Mouse (Mus musculus) hindbrain, embryonic 16.5 days (tissue): ENCODE measurements around the gene Cytip. TPM values are rescaled to one million over a fixed set of nuclear protein-coding genes. Genes with fewer than 3 reads are reported as not detected.

Source experiments
- ATAC-seq: fragments of 200-750 bp; cut with Nextera tagmentation; 2 replicates; pipeline ENCODE4 v1.8.0; 2017; ENCODE audit warnings: moderate TSS enrichment, moderate library complexity
- H3K27ac ChIP-seq: fragments of 300-500 bp; sonication (generic); 2 replicates; pipeline ENCODE4 v1.5.1; 2014; ENCODE audit warnings: low read depth, mild to moderate bottlenecking, control low read depth, low read length, moderate library complexity
- H3K27me3 ChIP-seq: fragments of 300-500 bp; sonication (generic); replicated peaks from 2 replicates; pipeline ENCODE4 v1.6.1; 2014; ENCODE audit warnings: low read length; ENCODE audit not compliant: control insufficient read depth, insufficient read depth
- H3K36me3 ChIP-seq: fragments of 300-500 bp; sonication (generic); 2 replicates; pipeline ENCODE4 v1.6.1; 2014; ENCODE audit warnings: mild to moderate bottlenecking, low read length, moderate library complexity, mixed read lengths; ENCODE audit not compliant: control insufficient read depth, insufficient read depth
- H3K4me1 ChIP-seq: fragments of 300-500 bp; sonication (generic); 2 replicates; pipeline ENCODE4 v1.6.1; 2014; ENCODE audit warnings: low read depth, low read length; ENCODE audit not compliant: control insufficient read depth, insufficient read depth
- H3K4me2 ChIP-seq: fragments of 300-500 bp; sonication (generic); 2 replicates; pipeline ENCODE4 v1.6.1; 2014; ENCODE audit warnings: mild to moderate bottlenecking, low read length, control low read depth, moderate library complexity
- H3K4me3 ChIP-seq: fragments of 300-500 bp; sonication (generic); 2 replicates; pipeline ENCODE4 v1.5.1; 2014; ENCODE audit warnings: mild to moderate bottlenecking, low read length, control low read depth, moderate library complexity
- H3K9ac ChIP-seq: fragments of 300-500 bp; sonication (generic); 2 replicates; pipeline ENCODE4 v1.6.1; 2014; ENCODE audit warnings: low read depth, mild to moderate bottlenecking, control low read depth, low read length, moderate library complexity
- H3K9me3 ChIP-seq: fragments of 300-500 bp; sonication (generic); 2 replicates; pipeline ENCODE4 v1.6.1; 2014; ENCODE audit warnings: mild to moderate bottlenecking, low read length, moderate library complexity; ENCODE audit not compliant: control insufficient read depth
- WGBS: fragments of 180-500 bp; shearing (Covaris S2); extraction: QIAGEN DNeasy Blood & Tissue Kit; methylation state at CpG from one replicate; pipeline ENCODE4 v1.1.7; 2014; 5-methylcytosine and 5-hydroxymethylcytosine counted together
- polyA plus RNA-seq: library from polyadenylated mRNA; unstranded; fragments of >200 nt; fragmentation: Nextera tagmentation; extraction: Ambion mirVana; gene quantifications from 2 replicates; pipeline ENCODE4 v1.2.1, GENCODE M21; 2015

Cytip gene
- polyA plus RNA-seq, 1 experiment from 2014 or later = 0.11 TPM

DNA sequence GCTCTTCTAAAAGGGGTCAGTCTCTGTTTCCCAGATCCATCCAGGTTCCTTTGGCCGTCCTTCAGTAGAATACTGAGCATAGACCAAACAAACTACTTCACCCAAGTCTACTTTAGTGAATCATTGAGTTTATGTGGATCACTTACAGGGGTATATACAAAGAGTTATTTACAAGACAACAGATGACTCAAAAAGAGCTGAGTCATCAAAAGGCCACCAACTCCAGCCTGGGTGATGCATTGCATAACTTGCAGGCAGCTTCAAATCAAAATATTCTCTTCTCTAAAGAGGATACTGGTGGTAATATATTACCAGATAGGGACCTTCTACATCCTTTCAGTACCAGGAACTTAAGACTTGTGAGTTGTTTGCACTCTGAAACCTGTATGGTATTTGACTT is 108.9 kb downstream of the Cytip start:
- 89% methylated on average over 1 of the region's 1 CpGs for WGBS
- no peaks in the 10 kb centered on the region for H3K9me3 ChIP-seq
- no peak overlapping the region for H3K4me3 ChIP-seq
- no peak for ATAC-seq
- no peak overlapping the region for H3K9ac ChIP-seq
- H3K4me2 ChIP-seq = no peak overlapping the region
- no peaks in the 10 kb centered on the region for H3K27me3 ChIP-seq
- H3K36me3 ChIP-seq = no peaks in the 10 kb centered on the region
- no peaks in the 10 kb centered on the region for H3K4me1 ChIP-seq
- no peak overlapping the region for H3K27ac ChIP-seq

DNA sequence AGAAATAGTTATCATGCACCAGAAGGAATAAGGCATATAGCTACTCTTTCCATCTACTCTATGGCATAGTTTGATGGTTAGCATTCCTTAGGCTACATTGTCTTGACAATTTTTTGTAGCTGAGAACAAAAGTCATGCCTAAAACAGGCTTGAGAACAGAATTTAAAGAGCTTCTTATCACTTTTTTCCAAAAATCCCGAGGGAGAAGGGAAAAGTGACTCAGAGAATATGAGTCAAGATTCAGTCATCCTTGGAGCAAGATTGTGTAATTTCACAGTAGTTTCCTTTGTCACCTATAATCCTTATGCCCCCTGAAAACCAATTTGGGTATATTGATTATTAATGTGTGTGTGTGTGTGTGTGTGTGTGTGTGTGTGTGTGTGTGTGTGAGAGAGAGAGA is 115.5 kb downstream of the Cytip start:
- no peaks in the 10 kb centered on the region for H3K27me3 ChIP-seq
- H3K9me3 ChIP-seq = no peaks in the 10 kb centered on the region
- H3K27ac ChIP-seq = no peak overlapping the region
- H3K4me1 ChIP-seq = no peaks in the 10 kb centered on the region
- no peaks in the 10 kb centered on the region for H3K36me3 ChIP-seq
- no peak overlapping the region for H3K9ac ChIP-seq
- H3K4me3 ChIP-seq = no peak overlapping the region
- no peak overlapping the region for H3K4me2 ChIP-seq
- no peak for ATAC-seq
- WGBS = 60% methylated on average over 1 of the region's 1 CpGs

Other genes starting within 250 kb of the Cytip start
- 0.19 and 0.20 TPM in 2 replicates for gene Galnt5, start 197.6 kb downstream of the Cytip start, polyA plus RNA-seq
- gene Ermn, start 142.7 kb downstream of the Cytip start, polyA plus RNA-seq = 0.47 and 0.49 TPM in 2 replicates
- gene Acvr1c, start 162.4 kb upstream of the Cytip start, polyA plus RNA-seq = 0.54 and 0.64 TPM in 2 replicates